Comparison of ENCODE assay signal across 9 mouse cellular contexts in the genomic region with DNA sequence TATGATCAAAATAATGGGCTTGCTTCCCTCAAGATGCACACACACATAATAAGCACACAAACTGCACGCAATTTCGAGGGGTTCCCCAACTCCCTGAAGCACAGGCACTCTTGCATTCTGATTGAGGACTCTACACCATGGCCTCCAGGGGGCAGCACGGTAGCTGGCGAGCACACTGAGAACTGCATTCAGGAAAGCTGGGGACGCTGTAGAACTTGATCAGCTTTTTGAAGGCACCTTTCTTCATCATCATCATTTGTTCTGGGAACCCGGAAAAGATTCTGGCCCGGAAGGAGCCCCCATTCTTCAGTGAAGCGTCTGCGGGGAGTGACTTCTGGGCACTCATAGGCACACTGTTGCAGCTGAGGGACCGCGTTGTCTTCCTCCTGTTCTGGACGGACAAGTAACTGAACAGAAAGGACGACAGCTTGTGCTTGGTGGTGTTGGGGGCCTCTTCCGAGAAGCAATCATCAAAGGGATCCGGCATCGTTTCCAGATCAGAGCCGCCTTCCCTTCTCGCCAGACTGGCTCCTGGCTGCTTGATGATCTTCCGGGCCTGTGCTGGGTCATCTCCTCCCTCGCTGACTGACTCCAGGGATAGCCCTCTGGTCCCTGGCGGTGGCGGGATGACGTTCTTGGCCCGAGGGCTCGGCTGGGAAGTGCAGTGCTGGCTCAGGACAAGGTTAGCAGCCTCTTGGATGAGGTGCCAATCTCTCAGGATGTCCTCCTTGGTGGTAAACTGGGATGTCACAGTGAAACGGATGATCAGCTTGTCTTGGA. TPM values are rescaled to one million over a fixed set of nuclear protein-coding genes. Genes with fewer than 3 reads are reported as not detected.
DNase-seq lines count a peak whose midpoint lies in the region; ATAC-seq lines count a peak whose summit lies in the region.
"Had no signal": no experiment of that assay in that cellular context is flagged by ENCODE, and none has a peak within 500 bp of the region (broad histone marks: within the 10 kb centered on the region; RNA-seq: fewer than 3 reads in every experiment).

No protein-coding gene starts in this region.

- 0 out of 2 replicates have a peak overlapping the region, but pooled peaks have one; percentile 16 for H3K9ac ChIP-seq in hindbrain, embryonic 15.5 days
- peak overlapping the region; percentile 29; the same call in 1 of the 2 replicates for H3K9ac ChIP-seq in midbrain, embryonic 11.5 days (ENCODE audit: low read length)

- peak; percentile 67 to 86 for DNase-seq in adrenal gland, adult (ENCODE audit: inconsistent age in 2 of 2, low spot score in 1 of 2)
- DNase-seq in adrenal gland, adult 8-10 months, result no peak
- DNase-seq in cerebellum, postnatal 14 days, result peak; percentile 77 to 84
- peak; percentile 52 for DNase-seq in gastrocnemius, adult 18-20 months (ENCODE audit: low spot score)
- DNase-seq in left cerebral cortex, postnatal 4 days, result peak; percentile 68
- peak; percentile 91 for DNase-seq in midbrain, embryonic 11.5 days (ENCODE audit: low spot score, missing footprints)
- peak; percentile 45 to 77 for DNase-seq in spleen, adult 18-20 months

- 35% methylated on average over 26 of the region's 26 CpGs for WGBS in hindbrain, embryonic 15.5 days
- 36% methylated on average over 26 of the region's 26 CpGs for WGBS in midbrain, embryonic 11.5 days

- H3K4me3 ChIP-seq in hindbrain, embryonic 15.5 days, result peak overlapping the region; percentile 28
- H3K4me3 ChIP-seq in midbrain, embryonic 11.5 days (ENCODE audit: low read depth, low read length), result peak overlapping the region; percentile 25

- H3K36me3 ChIP-seq in hindbrain, embryonic 15.5 days, result peaks cover 2% of the 10 kb centered on the region; the same call in 1 of the 2 replicates
- no peaks in the 10 kb centered on the region for H3K36me3 ChIP-seq in midbrain, embryonic 11.5 days (ENCODE audit: control insufficient read depth, insufficient read depth, low read length)

- H3K9me3 ChIP-seq in hindbrain, embryonic 15.5 days, result no peaks in the 10 kb centered on the region
- no peaks in the 10 kb centered on the region for H3K9me3 ChIP-seq in midbrain, embryonic 11.5 days (ENCODE audit: control insufficient read depth, low read length)

- H3K27ac ChIP-seq in hindbrain, embryonic 15.5 days (replicated peaks), result no peak overlapping the region
- no peak overlapping the region for H3K27ac ChIP-seq in midbrain, embryonic 11.5 days (ENCODE audit: low read depth, low read length)

- no peak for ATAC-seq in hindbrain, embryonic 15.5 days (ENCODE audit: low FRiP score, low read depth)
- ATAC-seq in midbrain, embryonic 11.5 days (ENCODE audit: low FRiP score), result peak; percentile 46; the same call in 1 of the 2 replicates

- H3K4me1 ChIP-seq in hindbrain, embryonic 15.5 days (replicated peaks), result 0 out of 2 replicates have a peak, but pooled peaks cover 5% of the 10 kb centered on the region
- H3K4me1 ChIP-seq in midbrain, embryonic 11.5 days (ENCODE audit: control insufficient read depth, insufficient read depth, low read length), result no peaks in the 10 kb centered on the region

- peak overlapping the region; percentile 56 for H3K4me2 ChIP-seq in hindbrain, embryonic 15.5 days
- peak overlapping the region; percentile 46 for H3K4me2 ChIP-seq in midbrain, embryonic 11.5 days

- intact Hi-C loops in left cerebral cortex, postnatal 4 days (cut with DNase I), result no loop called here

- no peaks in the 10 kb centered on the region for H3K27me3 ChIP-seq in hindbrain, embryonic 15.5 days
- no peaks in the 10 kb centered on the region for H3K27me3 ChIP-seq in midbrain, embryonic 11.5 days (ENCODE audit: control insufficient read depth, insufficient read depth, low read length)

RNA-seq across cellular contexts. Expression of gene Hdc, which starts 25.1 kb away (rescaled TPM):
- 10 to 100 TPM in 2 of 4 experiments, 1 to 10 TPM in 2; 4.6 to 26.8 (median 8.9) TPM for total RNA-seq in adrenal gland, adult 8-10 months (2022)
- under 1 TPM; 0.68 to 0.69 TPM for total RNA-seq in gastrocnemius, adult 18-20 months (2021)
- 0.98 and 1.7 TPM in 2 replicates for polyA plus RNA-seq in hindbrain, embryonic 15.5 days (2015; fragmentation: Nextera tagmentation; extraction: Ambion mirVana)
- 1 to 10 TPM; 1.1 to 1.5 TPM for total RNA-seq in left cerebral cortex, postnatal 4 days (2021)
- polyA plus RNA-seq in midbrain, embryonic 11.5 days (2014; fragmentation: Nextera tagmentation; extraction: Ambion mirVana), result 0.42 and 0.50 TPM in 2 replicates

RNA-seq across cellular contexts. Expression of gene Slc27a2, which starts 41.8 kb away (rescaled TPM):
- 10 to 100 TPM in 2 of 4 experiments, 1 to 10 TPM in 1, under 1 TPM in 1; 0.86 to 19.5 (median 7.6) TPM for total RNA-seq in adrenal gland, adult 8-10 months (2022)
- total RNA-seq in gastrocnemius, adult 18-20 months (2021), result under 1 TPM; 0.66 to 0.78 TPM
- 10.5 and 10.7 TPM in 2 replicates for polyA plus RNA-seq in hindbrain, embryonic 15.5 days (2015; fragmentation: Nextera tagmentation; extraction: Ambion mirVana)
- total RNA-seq in left cerebral cortex, postnatal 4 days (2021), result 1 to 10 TPM; 3.5 to 3.6 TPM
- 3.3 and 3.8 TPM in 2 replicates for polyA plus RNA-seq in midbrain, embryonic 11.5 days (2014; fragmentation: Nextera tagmentation; extraction: Ambion mirVana)
- polyA plus RNA-seq: C2C12 had no signal
